Mouse (Mus musculus) spleen, postnatal 4 days (tissue): ENCODE results near the gene Fggy.

ENCODE experiments used
- DNase-seq, 2 experiments: peaks; one replicate each; pipeline ENCODE4 v3.0.0; 2022; ENCODE audit warnings: low spot score in 2 of 2

Gene Fggy

GRCm38 (mm10) chr4:95906141-95906540 lies 348.8 kb downstream of the Fggy start:
- no peak for DNase-seq

GRCm38 (mm10) chr4:95909689-95910654 lies 352.7 kb downstream of the Fggy start:
- no peak for DNase-seq

- no peak for DNase-seq
Measured at GRCm38 (mm10) chr4:95913026-95913425, 355.7 kb downstream of the Fggy start.

GRCm38 (mm10) chr4:95915628-95916579 lies 358.6 kb downstream of the Fggy start:
- DNase-seq, result no peak

- no peak for DNase-seq
Measured at GRCm38 (mm10) chr4:95917703-95918102, 360.4 kb downstream of the Fggy start.

- no peak for DNase-seq
Measured at GRCm38 (mm10) chr4:95920448-95920847, 363.1 kb downstream of the Fggy start.

- peak; percentile 52 to 78 for DNase-seq
Measured at GRCm38 (mm10) chr4:95924210-95925184, 367.2 kb downstream of the Fggy start.

- DNase-seq, result no peak
Measured at GRCm38 (mm10) chr4:95928846-95929245, 371.5 kb downstream of the Fggy start.

GRCm38 (mm10) chr4:95929936-95930335 lies 372.6 kb downstream of the Fggy start:
- DNase-seq, result no peak

GRCm38 (mm10) chr4:95931331-95931730 lies 374.0 kb downstream of the Fggy start:
- DNase-seq, result no peak

GRCm38 (mm10) chr4:95933801-95934356 lies 376.6 kb downstream of the Fggy start:
- no peak for DNase-seq

GRCm38 (mm10) chr4:95934384-95935035 lies 377.2 kb downstream of the Fggy start:
- no peak for DNase-seq

- DNase-seq, result no peak
Measured at GRCm38 (mm10) chr4:95938701-95939100, 381.4 kb downstream of the Fggy start.

- no peak for DNase-seq
Measured at GRCm38 (mm10) chr4:95947896-95948295, 390.6 kb downstream of the Fggy start.

GRCm38 (mm10) chr4:95953328-95953727 lies 396.0 kb downstream of the Fggy start:
- no peak for DNase-seq

GRCm38 (mm10) chr4:95966928-95967724 lies 409.8 kb downstream of the Fggy start, which contains the start of gene Hook1:
TSS of gene Hook1 (plus strand) at chr4:95967240.
- DNase-seq, result peak; percentile 82 to 87
